Mouse (Mus musculus) midbrain, embryonic 16.5 days (tissue): ENCODE measurements around the gene Mrpl20. TPM values are rescaled to one million over a fixed set of nuclear protein-coding genes. Genes with fewer than 3 reads are reported as not detected.

Experiments
- ATAC-seq: fragments of 200-750 bp; cut with Nextera tagmentation; 2 replicates; pipeline ENCODE4 v1.8.0; 2017; ENCODE audit warnings: moderate TSS enrichment
- H3K27ac ChIP-seq: fragments of 300-500 bp; sonication (generic); 2 replicates; pipeline ENCODE4 v1.5.1; 2014; ENCODE audit warnings: mild to moderate bottlenecking, low read length, mixed read lengths
- H3K27me3 ChIP-seq: fragments of 300-500 bp; sonication (generic); 2 replicates; pipeline ENCODE4 v1.6.1; 2014; ENCODE audit warnings: low read depth, low read length, mixed read lengths; ENCODE audit not compliant: control insufficient read depth, insufficient read depth
- H3K36me3 ChIP-seq: fragments of 300-500 bp; sonication (generic); 2 replicates; pipeline ENCODE4 v1.6.1; 2014; ENCODE audit warnings: mild to moderate bottlenecking, low read length, moderate library complexity, mixed read lengths; ENCODE audit not compliant: control insufficient read depth, insufficient read depth
- H3K4me1 ChIP-seq: fragments of 300-500 bp; sonication (generic); 2 replicates; pipeline ENCODE4 v1.6.1; 2014; ENCODE audit warnings: mild to moderate bottlenecking, low read length, mixed read lengths; ENCODE audit not compliant: control insufficient read depth, insufficient read depth
- H3K4me2 ChIP-seq: fragments of 300-500 bp; sonication (generic); 2 replicates; pipeline ENCODE4 v1.6.1; 2014; ENCODE audit warnings: mild to moderate bottlenecking, low read length, mixed read lengths
- H3K4me3 ChIP-seq: fragments of 300-500 bp; sonication (generic); 2 replicates; pipeline ENCODE4 v1.5.1; 2014; ENCODE audit warnings: low read depth, mild to moderate bottlenecking, low read length, moderate library complexity, mixed read lengths
- H3K9ac ChIP-seq: fragments of 300-500 bp; sonication (generic); 2 replicates; pipeline ENCODE4 v1.6.1; 2014; ENCODE audit warnings: low read depth, low read length, mixed read lengths
- H3K9me3 ChIP-seq: fragments of 300-500 bp; sonication (generic); replicated peaks from 2 replicates; pipeline ENCODE4 v1.6.1; 2014; ENCODE audit warnings: mild to moderate bottlenecking, low read length, mixed read lengths; ENCODE audit not compliant: control insufficient read depth, poor library complexity, severe bottlenecking
- WGBS: fragments of 180-500 bp; shearing (Covaris S2); extraction: QIAGEN DNeasy Blood & Tissue Kit; methylation state at CpG from one replicate; pipeline ENCODE4 v1.1.7; 2014; 5-methylcytosine and 5-hydroxymethylcytosine counted together
- polyA plus RNA-seq: library from polyadenylated mRNA; unstranded; fragments of >200 nt; fragmentation: Nextera tagmentation; extraction: Ambion mirVana; gene quantifications from 2 replicates; pipeline ENCODE4 v1.2.1, GENCODE M21; 2015

The Mrpl20 gene
- polyA plus RNA-seq, 1 experiment from 2014 or later = 257 TPM

GRCm38 (mm10) chr4:155790021-155790489, 12.6 kb upstream of the Mrpl20 start, which contains the start of gene Ankrd65:
Gene Ankrd65, plus strand, starts transcription at chr4:155790439.
- no peak within 1 kb of the TSS for H3K9ac ChIP-seq
- no peak for ATAC-seq
- no peaks in the 10 kb centered on the region for H3K36me3 ChIP-seq
- H3K9me3 ChIP-seq = no peaks in the 10 kb centered on the region
- H3K27ac ChIP-seq = no peak within 1 kb of the TSS
- no peak within 1 kb of the TSS for H3K4me3 ChIP-seq
- no peaks in the 10 kb centered on the region for H3K27me3 ChIP-seq
- 68% methylated on average over 3 of the region's 3 CpGs for WGBS
- no peak within 1 kb of the TSS for H3K4me2 ChIP-seq
- 0 out of 2 replicates have a peak, but pooled peaks cover 5% of the 10 kb centered on the region for H3K4me1 ChIP-seq

DNA sequence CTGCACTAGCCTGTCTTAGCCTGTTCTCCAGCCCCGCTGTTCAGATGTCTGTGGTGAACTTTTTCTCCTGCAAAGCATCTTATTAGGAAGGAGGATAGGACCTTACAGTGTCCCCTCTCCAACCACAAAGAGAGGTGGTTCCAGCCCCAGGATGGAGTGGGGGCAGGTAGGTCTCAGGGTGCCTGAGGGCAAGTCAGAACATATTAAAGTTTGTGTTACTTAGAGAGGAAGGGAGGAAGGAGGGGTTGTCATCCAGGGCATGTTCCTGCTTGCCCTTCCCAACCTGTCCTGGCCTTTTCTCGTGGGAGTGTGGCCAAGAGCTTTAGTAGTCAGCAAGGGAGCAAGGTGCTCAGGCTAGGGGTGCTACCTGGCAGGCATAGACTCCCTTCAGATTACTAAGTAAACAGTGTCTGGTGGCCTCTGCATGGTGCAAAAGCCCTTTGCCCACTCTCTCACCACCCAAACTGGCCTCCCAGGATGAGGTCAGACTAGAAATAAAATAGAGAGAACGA, 12.0 kb upstream of the Mrpl20 start:
- Histone ChIP-seq H3K4me3 (no peak overlapping the region), H3K27me3 (no peaks in the 10 kb centered on the region), H3K9ac (no peak overlapping the region), H3K27ac (no peak overlapping the region), H3K9me3 (no peaks in the 10 kb centered on the region), H3K4me1 (no peaks in the 10 kb centered on the region), H3K36me3 (no peaks in the 10 kb centered on the region), H3K4me2 (no peak overlapping the region)
- 72% methylated on average over 3 of the region's 3 CpGs for WGBS
- no peak for ATAC-seq

GRCm38 (mm10) chr4:155791240-155791933, 11.3 kb upstream of the Mrpl20 start:
- ATAC-seq = no peak
- H3K9ac ChIP-seq = no peak overlapping the region
- H3K27me3 ChIP-seq = no peaks in the 10 kb centered on the region
- WGBS = 74% methylated on average over 24 of the region's 24 CpGs
- H3K27ac ChIP-seq = no peak overlapping the region
- no peaks in the 10 kb centered on the region for H3K4me1 ChIP-seq
- H3K4me3 ChIP-seq = no peak overlapping the region
- H3K9me3 ChIP-seq = no peaks in the 10 kb centered on the region
- H3K36me3 ChIP-seq = no peaks in the 10 kb centered on the region
- H3K4me2 ChIP-seq = no peak overlapping the region

DNA sequence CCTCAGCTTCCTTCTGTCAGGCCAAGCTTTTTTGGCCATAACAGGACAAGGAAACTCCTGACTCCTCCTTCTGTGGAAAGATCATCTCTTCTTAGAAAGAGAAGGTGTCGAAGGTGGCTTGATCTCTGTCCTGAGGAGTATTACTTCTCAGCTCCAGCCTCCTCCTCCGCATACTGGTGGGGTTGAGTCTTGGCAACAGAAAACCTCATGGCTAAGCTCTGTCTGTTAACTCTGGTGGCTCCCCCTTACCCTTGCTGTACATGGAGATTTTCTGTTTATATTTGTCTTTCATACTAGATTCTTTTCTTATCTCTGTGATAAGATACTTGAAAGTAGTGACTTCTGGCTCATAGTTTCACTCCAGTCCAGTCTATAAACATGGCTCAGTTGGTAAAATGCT, 8.9 kb upstream of the Mrpl20 start:
- no peaks in the 10 kb centered on the region for H3K4me1 ChIP-seq
- no peaks in the 10 kb centered on the region for H3K36me3 ChIP-seq
- no peak for ATAC-seq
- no peak overlapping the region for H3K9ac ChIP-seq
- H3K27me3 ChIP-seq = no peaks in the 10 kb centered on the region
- H3K4me3 ChIP-seq = no peak overlapping the region
- no peak overlapping the region for H3K4me2 ChIP-seq
- WGBS = 88% methylated on average over 2 of the region's 2 CpGs
- no peaks in the 10 kb centered on the region for H3K9me3 ChIP-seq
- no peak overlapping the region for H3K27ac ChIP-seq

DNA sequence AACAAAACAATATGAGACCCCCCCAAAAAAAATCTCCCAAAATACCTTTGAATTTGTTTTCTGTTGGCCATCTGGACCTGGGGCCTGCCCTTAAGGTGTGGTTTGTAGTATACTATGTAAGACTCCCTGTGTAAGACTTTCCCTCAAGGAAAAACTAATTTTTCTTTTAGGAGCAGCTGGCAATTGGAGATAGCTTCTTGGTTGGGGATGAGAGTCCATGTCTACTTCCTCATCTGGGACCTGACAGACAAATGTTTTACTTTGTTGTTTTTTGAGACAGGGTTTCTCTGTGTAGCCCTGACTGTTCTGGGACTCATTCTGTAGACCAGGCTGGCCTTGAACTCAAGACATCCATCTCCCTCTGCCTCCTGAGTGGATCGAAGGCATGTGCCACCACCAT, 603 bp upstream of the Mrpl20 start:
- 93% methylated on average over 1 of the region's 1 CpGs for WGBS
- Histone ChIP-seq H3K36me3 (no peaks in the 10 kb centered on the region), H3K27ac (no peak overlapping the region), H3K9ac (no peak overlapping the region), H3K27me3 (no peaks in the 10 kb centered on the region), H3K4me2 (no peak overlapping the region), H3K4me3 (no peak overlapping the region), H3K9me3 (no peaks in the 10 kb centered on the region), H3K4me1 (peaks cover 17% of the 10 kb centered on the region)
- ATAC-seq = no peak

DNA sequence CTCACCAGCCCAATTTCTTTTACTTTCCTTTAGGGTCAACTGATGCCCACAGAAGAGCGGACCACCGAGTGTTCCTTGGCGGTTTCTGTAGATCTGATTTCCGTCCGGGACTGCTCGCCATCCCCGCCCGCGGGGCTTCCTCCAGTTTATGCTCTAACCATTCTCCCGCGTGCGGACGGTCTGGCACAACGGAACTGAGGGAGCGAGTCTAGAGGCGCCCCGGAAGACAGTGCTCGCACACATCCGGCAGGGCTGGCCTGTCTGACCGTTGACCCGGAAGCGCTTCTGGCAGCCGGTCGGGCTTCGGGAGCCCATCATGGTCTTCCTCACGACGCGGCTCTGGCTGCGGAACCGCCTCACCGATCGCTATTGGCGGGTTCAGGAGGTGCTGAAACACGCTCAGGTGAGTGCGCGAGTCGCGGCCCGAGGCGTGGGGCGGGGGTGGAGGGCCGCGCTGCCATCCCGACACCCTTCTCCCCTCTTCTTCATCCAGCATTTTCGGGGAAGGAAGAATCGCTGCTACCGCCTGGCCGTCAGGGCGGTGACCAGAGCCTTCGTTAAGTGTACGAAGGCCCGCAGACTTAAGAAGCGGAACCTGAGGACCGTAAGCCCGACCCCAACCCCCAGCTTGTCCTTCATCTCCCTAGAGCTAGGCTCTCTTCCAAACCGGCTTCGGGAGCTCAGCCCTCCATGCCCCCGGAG, 813 bp downstream of the Mrpl20 start:
- Histone ChIP-seq H3K9ac (peak overlapping the region; percentile 92), H3K4me1 (peaks cover 17% of the 10 kb centered on the region), H3K4me3 (peak overlapping the region; percentile 74), H3K9me3 (no peaks in the 10 kb centered on the region), H3K36me3 (peaks cover 7% of the 10 kb centered on the region), H3K4me2 (peak overlapping the region; percentile 73), H3K27ac (peak overlapping the region; percentile 74), H3K27me3 (no peaks in the 10 kb centered on the region)
- WGBS = under 1% methylated on average over 57 of the region's 58 CpGs
- peak; percentile 98 for ATAC-seq

DNA sequence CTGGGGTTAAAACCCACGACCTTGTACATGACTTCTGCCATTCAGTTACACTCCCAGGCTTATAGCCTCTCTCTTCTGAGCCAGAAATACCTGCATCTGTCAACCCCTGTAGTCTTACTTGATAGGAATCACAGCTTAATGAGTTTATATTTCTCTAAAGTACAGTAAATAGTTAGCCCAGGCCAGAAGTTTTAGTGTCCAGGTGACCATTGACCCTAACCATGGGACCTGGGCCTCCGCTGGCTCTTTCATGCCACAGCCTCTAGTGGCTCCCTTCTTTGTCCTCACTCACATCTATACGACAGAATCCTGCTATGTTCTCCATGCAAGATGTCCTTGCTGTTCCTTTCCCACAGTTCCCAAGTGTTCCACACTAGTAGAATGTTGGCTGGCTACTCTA, 5.2 kb downstream of the Mrpl20 start:
- H3K4me1 ChIP-seq = peaks cover 21% of the 10 kb centered on the region
- no peak overlapping the region for H3K4me2 ChIP-seq
- no peak overlapping the region for H3K4me3 ChIP-seq
- no peak overlapping the region for H3K27ac ChIP-seq
- ATAC-seq = no peak
- 90% methylated on average over 3 of the region's 3 CpGs for WGBS
- no peak overlapping the region for H3K9ac ChIP-seq
- no peaks in the 10 kb centered on the region for H3K27me3 ChIP-seq
- H3K36me3 ChIP-seq = peaks cover 22% of the 10 kb centered on the region
- H3K9me3 ChIP-seq = no peaks in the 10 kb centered on the region

DNA sequence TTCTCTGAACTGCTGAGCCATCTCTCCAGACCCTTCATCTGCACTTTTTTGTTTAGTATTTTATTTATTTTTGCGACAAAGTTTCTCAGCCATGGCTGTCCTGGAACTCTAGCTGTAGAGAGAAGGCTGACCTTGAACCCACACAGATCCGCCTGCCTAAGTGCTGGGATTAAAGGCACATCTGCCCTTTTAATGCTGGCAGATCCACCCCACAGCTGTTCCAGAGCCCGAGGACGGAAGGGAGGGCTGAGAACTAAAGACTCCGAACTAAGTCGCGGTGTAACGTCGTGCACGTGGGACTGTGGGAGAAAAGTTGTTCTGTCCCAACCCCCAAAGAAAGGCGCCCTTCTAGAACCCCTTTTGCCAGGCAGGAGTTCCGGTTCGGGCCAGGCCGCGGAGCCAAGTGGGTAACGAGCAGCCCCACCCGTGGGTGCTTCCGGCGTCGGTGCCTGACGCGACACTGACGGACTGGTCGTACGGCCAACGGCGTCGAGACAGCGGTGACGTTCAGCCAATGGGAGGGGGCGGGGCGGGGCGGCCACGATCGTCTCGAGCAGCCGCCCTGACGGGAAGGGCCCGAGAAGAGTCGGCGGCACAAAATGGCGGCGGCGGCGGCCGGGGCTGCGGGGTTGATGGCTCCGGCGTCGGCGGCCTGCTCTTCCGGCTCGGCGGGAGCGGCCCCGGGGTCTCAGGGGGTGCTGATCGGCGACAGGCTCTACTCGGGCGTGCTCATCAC, 9.4 kb downstream of the Mrpl20 start, which contains the start of gene Ccnl2:
Gene Ccnl2 (plus strand): TSS at position 561 of the 736 bp plus-strand sequence.
- peak; percentile 99 for ATAC-seq
- H3K4me1 ChIP-seq = peaks cover 21% of the 10 kb centered on the region
- WGBS = under 1% methylated on average over 51 of the region's 60 CpGs
- peak within 1 kb of the TSS; percentile 90 for H3K27ac ChIP-seq
- peaks cover 46% of the 10 kb centered on the region for H3K36me3 ChIP-seq
- peak within 1 kb of the TSS; percentile 95 for H3K4me2 ChIP-seq
- H3K4me3 ChIP-seq = peak within 1 kb of the TSS; percentile 83
- H3K9ac ChIP-seq = peak within 1 kb of the TSS; percentile 98
- no peaks in the 10 kb centered on the region for H3K27me3 ChIP-seq
- H3K9me3 ChIP-seq = no peaks in the 10 kb centered on the region
